Mouse (Mus musculus): ENCODE measurements around the gene Acot3. TPM values are rescaled to one million over a fixed set of nuclear protein-coding genes. Genes with fewer than 3 reads are reported as not detected.
A peak's percentile ranks its signal among the peaks of the same experiment; 100 is the strongest.

The Acot3 gene
- polyA plus RNA-seq, 1 experiment from 2014 or later = 37.2 TPM

DNA sequence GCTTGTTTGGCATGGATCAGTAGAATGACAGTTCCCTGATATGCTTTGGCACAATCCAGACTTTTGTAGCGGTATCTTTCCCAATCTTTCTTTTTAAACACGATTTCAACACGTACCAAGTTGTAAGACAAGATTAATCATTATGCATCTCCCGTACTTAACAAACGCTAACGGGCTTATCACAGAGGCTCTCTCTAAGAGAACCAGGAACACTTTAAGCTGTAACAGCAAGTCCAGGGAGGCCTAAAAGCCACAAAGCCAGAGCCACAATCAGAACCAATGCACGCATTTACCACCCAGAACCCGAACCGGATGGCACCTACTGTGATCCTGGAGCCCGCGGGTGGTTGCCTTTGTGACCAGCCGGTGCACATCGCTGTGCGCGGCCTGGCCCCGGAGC, 1.2 kb downstream of the Acot3 start:
- 0 out of 2 replicates have a peak, but pooled peaks have one; percentile 5 for TF ChIP-seq EP300 (IDR thresholded peaks at IDR 0.05; ENCODE audit: low read depth)
- no peak for TF ChIP-seq CTCF (IDR thresholded peaks at IDR 0.05; ENCODE audit: low read depth)
- H3K27ac ChIP-seq (ENCODE audit: low read depth) = peak overlapping the region; percentile 55
- peak; percentile 24 for DNase-seq
- peak overlapping the region; percentile 45 for H3K4me3 ChIP-seq (ENCODE audit: low read depth, low read length)
- H3K36me3 ChIP-seq (replicated peaks; ENCODE audit: insufficient read depth, low read length) = no peaks in the 10 kb centered on the region
- no peaks in the 10 kb centered on the region for H3K9me3 ChIP-seq (ENCODE audit: low read length)
- H3K9ac ChIP-seq (replicated peaks) = peak overlapping the region; percentile 60; the same call in 1 of the 2 replicates
- peak overlapping the region; percentile 65 for H3K4me2 ChIP-seq (ENCODE audit: low read depth, low read length)
- H3K4me1 ChIP-seq (ENCODE audit: insufficient read depth) = 0 out of 2 replicates have a peak, but pooled peaks cover 4% of the 10 kb centered on the region
- H3K27me3 ChIP-seq (ENCODE audit: insufficient read depth, low read length) = peaks cover 15% of the 10 kb centered on the region; the same call in 1 of the 2 replicates
- peak; percentile 62 for ATAC-seq
- 15% methylated on average over 16 of the region's 16 CpGs for WGBS (ENCODE audit: insufficient replicate concordance)

DNA sequence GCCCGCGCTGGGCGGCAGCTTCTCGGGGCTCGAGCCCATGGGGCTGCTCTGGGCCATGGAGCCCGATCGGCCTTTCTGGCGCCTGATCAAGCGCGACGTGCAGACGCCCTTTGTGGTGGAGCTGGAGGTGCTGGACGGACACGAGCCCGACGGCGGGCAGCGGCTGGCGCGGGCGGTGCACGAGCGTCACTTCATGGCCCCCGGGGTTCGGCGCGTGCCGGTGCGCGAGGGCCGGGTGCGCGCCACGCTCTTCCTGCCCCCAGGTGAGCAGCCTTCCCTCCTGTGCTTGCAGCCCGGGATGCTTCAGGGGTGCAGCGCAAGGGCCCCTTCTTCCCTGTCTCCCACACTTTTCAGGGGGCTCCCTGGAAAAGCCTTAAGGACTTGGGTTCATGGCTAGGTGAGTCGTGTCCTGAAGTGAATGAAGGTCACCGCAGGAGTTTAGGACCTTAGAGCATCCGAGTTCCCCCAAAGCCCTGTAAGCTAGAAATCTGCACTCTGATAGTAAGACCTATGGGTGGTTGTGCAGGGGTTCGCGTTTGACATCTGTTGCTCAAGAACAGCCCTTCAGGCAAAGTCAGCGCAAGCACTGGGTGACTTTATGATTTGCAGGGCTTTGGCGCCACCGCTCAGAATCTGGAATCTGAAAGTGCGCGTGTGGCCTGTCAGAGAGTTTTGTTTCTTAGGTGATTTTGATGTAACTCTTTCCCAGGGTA, 1.9 kb downstream of the Acot3 start:
- H3K27me3 ChIP-seq (ENCODE audit: insufficient read depth, low read length) = peaks cover 15% of the 10 kb centered on the region; the same call in 1 of the 2 replicates
- peak overlapping the region; percentile 60 for H3K9ac ChIP-seq (replicated peaks)
- H3K9me3 ChIP-seq (ENCODE audit: low read length) = no peaks in the 10 kb centered on the region
- ATAC-seq = peak; percentile 35
- no peaks in the 10 kb centered on the region for H3K36me3 ChIP-seq (replicated peaks; ENCODE audit: insufficient read depth, low read length)
- TF ChIP-seq CTCF (IDR thresholded peaks at IDR 0.05; ENCODE audit: low read depth) = peak; percentile 34; the same call in 1 of the 2 replicates
- TF ChIP-seq EP300 (IDR thresholded peaks at IDR 0.05; ENCODE audit: low read depth) = no peak
- H3K27ac ChIP-seq (ENCODE audit: low read depth) = peak overlapping the region; percentile 55; the same call in 1 of the 2 replicates
- 5% methylated on average over 28 of the region's 46 CpGs for WGBS (ENCODE audit: insufficient replicate concordance)
- DNase-seq = peak; percentile 50
- peak overlapping the region; percentile 65 for H3K4me2 ChIP-seq (ENCODE audit: low read depth, low read length)
- H3K4me3 ChIP-seq (ENCODE audit: low read depth, low read length) = peak overlapping the region; percentile 45
- H3K4me1 ChIP-seq (ENCODE audit: insufficient read depth) = 0 out of 2 replicates have a peak, but pooled peaks cover 4% of the 10 kb centered on the region

DNA sequence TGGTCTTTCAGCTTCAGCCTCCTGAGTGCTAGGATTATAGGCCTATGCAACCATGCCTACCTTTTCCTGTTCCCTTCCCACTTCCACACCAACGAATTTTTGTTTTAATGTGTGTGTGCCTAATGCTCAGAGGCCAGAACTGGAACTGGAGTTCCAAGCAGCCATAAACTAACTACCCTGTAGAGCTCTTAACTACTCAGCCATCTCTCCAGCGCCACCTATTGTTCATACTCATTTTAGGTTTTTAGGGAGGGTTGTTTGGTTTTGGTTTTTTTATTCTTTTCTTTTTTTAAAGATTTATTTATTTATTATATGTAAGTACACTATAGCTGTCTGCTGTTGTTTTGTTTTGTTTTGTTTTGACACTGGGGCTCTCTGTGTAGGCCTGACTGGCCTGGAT, 9.0 kb downstream of the Acot3 start:
- H3K4me3 ChIP-seq (ENCODE audit: low read depth, low read length) = no peak overlapping the region
- H3K36me3 ChIP-seq (replicated peaks; ENCODE audit: insufficient read depth, low read length) = no peaks in the 10 kb centered on the region
- no peak overlapping the region for H3K9ac ChIP-seq (replicated peaks)
- no peak for ATAC-seq
- TF ChIP-seq EP300 (IDR thresholded peaks at IDR 0.05; ENCODE audit: low read depth) (no peak), CTCF (IDR thresholded peaks at IDR 0.05; ENCODE audit: low read depth) (peak; percentile 73)
- peak; percentile 15 for DNase-seq
- no peaks in the 10 kb centered on the region for H3K9me3 ChIP-seq (ENCODE audit: low read length)
- H3K27me3 ChIP-seq (ENCODE audit: insufficient read depth, low read length) = 0 out of 2 replicates have a peak, but pooled peaks cover 2% of the 10 kb centered on the region
- no peaks in the 10 kb centered on the region for H3K4me1 ChIP-seq (ENCODE audit: insufficient read depth)
- H3K4me2 ChIP-seq (ENCODE audit: low read depth, low read length) = no peak overlapping the region
- 15% methylated on average over 2 of the region's 2 CpGs for WGBS (ENCODE audit: insufficient replicate concordance)
- no peak overlapping the region for H3K27ac ChIP-seq (ENCODE audit: low read depth)

DNA sequence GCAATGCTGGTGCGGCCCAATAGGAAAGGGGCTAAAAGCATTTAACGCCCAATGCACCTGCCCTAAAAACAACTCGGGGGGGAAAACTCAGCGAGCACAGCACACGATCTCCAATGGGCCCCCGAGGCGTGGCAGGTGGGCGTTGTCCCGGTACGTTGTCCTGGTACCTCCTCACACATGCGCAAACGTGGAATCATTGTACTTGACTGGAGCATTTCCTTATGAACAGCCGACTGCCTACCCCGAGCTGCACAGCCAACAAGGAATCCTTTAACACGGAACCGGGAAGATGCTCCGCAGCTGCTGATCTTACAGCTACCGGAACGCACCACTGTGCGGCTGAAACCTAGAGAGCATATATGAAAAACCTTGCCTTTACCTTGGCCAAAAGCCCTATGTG, 10.4 kb downstream of the Acot3 start:
- Histone ChIP-seq H3K27me3 (ENCODE audit: insufficient read depth, low read length) (0 out of 2 replicates have a peak, but pooled peaks cover 2% of the 10 kb centered on the region), H3K27ac (ENCODE audit: low read depth) (no peak overlapping the region), H3K9me3 (ENCODE audit: low read length) (no peaks in the 10 kb centered on the region), H3K9ac (replicated peaks) (no peak overlapping the region), H3K4me2 (ENCODE audit: low read depth, low read length) (no peak overlapping the region), H3K4me3 (ENCODE audit: low read depth, low read length) (no peak overlapping the region), H3K36me3 (replicated peaks; ENCODE audit: insufficient read depth, low read length) (no peaks in the 10 kb centered on the region), H3K4me1 (ENCODE audit: insufficient read depth) (no peaks in the 10 kb centered on the region)
- TF ChIP-seq CTCF (IDR thresholded peaks at IDR 0.05; ENCODE audit: low read depth) (no peak), EP300 (IDR thresholded peaks at IDR 0.05; ENCODE audit: low read depth) (no peak)
- no peak for DNase-seq
- WGBS (ENCODE audit: insufficient replicate concordance) = 92% methylated on average over 20 of the region's 20 CpGs
- no peak for ATAC-seq

DNA sequence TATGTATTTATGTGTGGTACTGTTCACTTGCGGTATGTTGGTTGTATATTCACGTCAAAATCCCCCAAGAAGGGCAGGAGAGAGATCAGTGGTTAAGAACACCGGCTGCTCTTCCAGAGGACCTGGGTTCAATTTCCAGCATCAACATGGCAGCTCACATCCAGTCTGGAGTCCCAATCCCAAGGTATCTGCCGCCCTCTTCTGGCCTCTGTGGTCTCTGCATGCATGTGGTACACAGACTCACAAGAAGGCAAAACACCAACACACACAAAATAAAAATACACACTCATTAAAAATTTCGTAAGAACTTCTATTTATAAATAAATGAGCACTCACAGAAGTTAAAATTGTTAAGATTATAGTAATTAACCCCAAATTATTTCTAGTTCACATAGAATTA, 11.3 kb downstream of the Acot3 start:
- 61% methylated on average over 5 of the region's 5 CpGs for WGBS (ENCODE audit: insufficient replicate concordance)
- Histone ChIP-seq H3K4me2 (ENCODE audit: low read depth, low read length) (no peak overlapping the region), H3K4me1 (ENCODE audit: insufficient read depth) (no peaks in the 10 kb centered on the region), H3K9me3 (ENCODE audit: low read length) (no peaks in the 10 kb centered on the region), H3K9ac (replicated peaks) (no peak overlapping the region), H3K27ac (ENCODE audit: low read depth) (no peak overlapping the region), H3K27me3 (ENCODE audit: insufficient read depth, low read length) (0 out of 2 replicates have a peak, but pooled peaks cover 2% of the 10 kb centered on the region), H3K4me3 (ENCODE audit: low read depth, low read length) (no peak overlapping the region), H3K36me3 (replicated peaks; ENCODE audit: insufficient read depth, low read length) (no peaks in the 10 kb centered on the region)
- ATAC-seq = no peak
- TF ChIP-seq EP300 (IDR thresholded peaks at IDR 0.05; ENCODE audit: low read depth) = no peak
- TF ChIP-seq CTCF (IDR thresholded peaks at IDR 0.05; ENCODE audit: low read depth) = peak; percentile 56
- no peak for DNase-seq

DNA sequence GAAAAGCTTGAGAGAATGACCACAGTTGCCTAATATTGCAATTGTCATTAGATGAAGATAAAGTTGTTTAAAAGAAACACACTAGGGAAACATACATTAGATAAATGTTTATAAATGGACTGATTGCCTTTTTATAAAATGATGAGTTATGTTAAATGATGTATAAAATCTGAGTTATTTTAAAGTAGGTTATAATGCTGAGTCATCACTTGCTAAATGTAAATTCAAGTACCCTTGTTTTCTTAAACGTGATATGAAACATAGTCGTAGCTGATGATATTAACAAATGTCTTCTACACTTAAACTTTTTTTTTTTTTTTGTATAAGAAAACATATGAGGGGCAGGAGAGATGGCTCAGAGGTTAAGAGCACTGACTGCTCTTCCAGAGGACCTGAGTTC, 11.9 kb downstream of the Acot3 start:
- no peaks in the 10 kb centered on the region for H3K9me3 ChIP-seq (ENCODE audit: low read length)
- H3K4me2 ChIP-seq (ENCODE audit: low read depth, low read length) = no peak overlapping the region
- H3K27me3 ChIP-seq (ENCODE audit: insufficient read depth, low read length) = peaks cover 8% of the 10 kb centered on the region
- WGBS (ENCODE audit: insufficient replicate concordance) = 60% methylated on average over 2 of the region's 2 CpGs
- H3K27ac ChIP-seq (ENCODE audit: low read depth) = no peak overlapping the region
- no peak for TF ChIP-seq EP300 (IDR thresholded peaks at IDR 0.05; ENCODE audit: low read depth)
- no peak for TF ChIP-seq CTCF (IDR thresholded peaks at IDR 0.05; ENCODE audit: low read depth)
- DNase-seq = no peak
- no peak overlapping the region for H3K9ac ChIP-seq (replicated peaks)
- ATAC-seq = no peak
- H3K4me3 ChIP-seq (ENCODE audit: low read depth, low read length) = no peak overlapping the region
- H3K4me1 ChIP-seq (ENCODE audit: insufficient read depth) = no peaks in the 10 kb centered on the region
- no peaks in the 10 kb centered on the region for H3K36me3 ChIP-seq (replicated peaks; ENCODE audit: insufficient read depth, low read length)

Data from liver, postnatal 0 days (tissue).